Mouse (Mus musculus) left cerebral cortex, adult 18-20 months (tissue): ENCODE data around the gene P2ry6. TPM values are rescaled to one million over a fixed set of nuclear protein-coding genes. Genes with fewer than 3 reads are reported as not detected.

Source experiments
- DNase-seq, 2 experiments: peaks; one replicate each; pipeline ENCODE4 v3.0.0; 2021 to 2022; ENCODE audit warnings: low spot score in 2 of 2, mixed read lengths in 1 of 2
- total RNA-seq, 2 experiments: library from RNA; stranded (reverse); gene quantifications; 2 replicates each; pipeline ENCODE4 v1.2.3; 2021

Gene P2ry6
- total RNA-seq, 2 experiments from 2014 or later = 2.6 to 3.0 TPM

DNA sequence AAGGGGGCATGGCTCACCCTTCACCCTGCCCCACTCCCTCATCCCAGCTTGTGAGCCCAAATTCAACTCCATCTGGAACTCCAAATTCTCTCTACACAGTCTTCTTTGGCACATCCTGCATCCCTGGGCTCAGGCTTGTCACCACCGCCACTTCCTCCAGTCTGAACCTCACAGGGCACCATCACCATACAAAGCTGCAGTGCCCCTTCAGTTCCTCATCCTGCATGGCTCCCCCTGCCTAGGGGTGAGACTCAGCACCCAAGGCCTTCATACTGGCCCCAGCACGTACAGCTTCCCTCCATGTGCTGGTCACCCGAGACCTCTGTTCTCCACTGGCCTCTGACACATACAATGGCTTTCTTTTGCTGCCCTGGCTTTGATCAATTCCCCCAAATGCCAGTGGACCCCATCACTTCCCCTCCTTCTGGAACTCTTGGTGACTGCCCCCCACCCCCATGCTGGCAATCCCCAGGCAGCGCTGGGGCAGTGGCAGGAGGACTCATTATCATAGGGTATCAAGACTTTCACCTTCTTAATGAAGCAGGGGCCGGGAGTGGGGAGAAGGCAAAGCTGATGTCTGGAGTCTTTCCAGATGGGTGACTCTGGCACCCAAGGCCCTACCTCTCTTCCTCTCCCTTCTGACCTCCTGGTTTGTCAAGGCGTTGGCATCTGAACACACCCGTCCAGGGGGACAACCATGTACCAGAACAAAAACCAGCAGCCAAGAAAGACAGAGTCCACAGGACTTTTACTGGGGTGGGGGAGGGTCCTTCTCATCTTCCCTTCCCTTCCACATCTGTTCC is 55.2 kb downstream of the P2ry6 start:
- DNase-seq = no peak

DNA sequence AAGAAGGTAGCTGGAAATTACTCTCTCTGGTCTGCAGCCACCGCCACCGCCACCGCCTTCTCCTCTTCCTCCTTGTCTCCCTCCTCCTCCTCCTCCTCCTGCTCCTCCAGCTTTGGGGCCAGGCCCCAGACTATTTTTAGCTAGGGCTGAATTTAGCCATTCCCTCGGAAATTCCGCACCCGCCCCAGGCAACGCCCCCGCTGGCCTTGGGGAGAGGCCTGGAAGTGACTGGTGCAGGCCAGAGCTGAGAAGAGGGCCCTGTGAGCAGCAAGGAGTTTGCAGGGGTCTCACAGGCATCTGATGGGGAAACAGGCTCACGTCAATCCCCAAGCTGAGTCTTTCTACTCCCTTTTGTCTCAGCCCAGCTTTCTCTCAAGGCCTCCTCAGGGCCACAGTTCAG is 56.3 kb downstream of the P2ry6 start:
- DNase-seq = no peak

DNA sequence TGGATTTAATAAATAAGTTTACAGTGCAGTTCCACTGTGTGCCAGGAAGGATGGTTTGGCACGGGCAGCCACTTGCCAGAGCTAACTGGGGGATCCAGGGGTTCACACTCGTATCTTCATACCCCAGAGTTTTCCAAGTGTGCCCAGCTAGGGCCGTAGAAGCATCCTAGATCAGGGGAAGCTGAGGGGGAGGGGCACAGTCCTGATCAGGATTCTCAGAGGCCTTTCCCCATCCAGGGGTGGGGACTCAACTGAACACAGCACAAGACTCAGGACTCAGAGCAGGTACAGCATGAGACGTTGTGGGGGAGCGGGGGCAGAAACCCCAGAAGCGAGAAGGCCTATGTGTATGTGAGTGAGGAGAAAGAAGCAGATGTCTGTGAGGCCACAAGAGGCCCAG is 56.7 kb downstream of the P2ry6 start:
- no peak for DNase-seq

DNA sequence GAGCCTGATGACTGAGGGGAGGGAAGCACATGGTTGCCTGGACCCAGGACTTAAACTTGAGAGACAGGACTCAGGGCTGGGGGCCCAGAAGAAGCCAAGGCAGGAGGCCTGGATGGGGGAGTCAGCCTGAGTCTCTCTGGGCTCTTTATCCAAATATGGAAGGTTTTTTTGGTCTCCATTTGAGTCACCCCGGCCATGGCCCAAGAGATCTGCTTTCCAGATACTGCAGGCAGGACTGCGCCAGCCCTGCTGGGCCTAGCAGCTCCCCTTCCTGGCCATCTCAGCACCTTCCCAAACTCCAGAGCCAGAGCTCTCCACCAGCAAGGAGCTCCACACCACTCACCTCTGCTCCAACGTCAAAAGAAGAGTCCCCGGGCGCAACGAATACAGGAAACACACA is 57.9 kb downstream of the P2ry6 start:
- DNase-seq = no peak

DNA sequence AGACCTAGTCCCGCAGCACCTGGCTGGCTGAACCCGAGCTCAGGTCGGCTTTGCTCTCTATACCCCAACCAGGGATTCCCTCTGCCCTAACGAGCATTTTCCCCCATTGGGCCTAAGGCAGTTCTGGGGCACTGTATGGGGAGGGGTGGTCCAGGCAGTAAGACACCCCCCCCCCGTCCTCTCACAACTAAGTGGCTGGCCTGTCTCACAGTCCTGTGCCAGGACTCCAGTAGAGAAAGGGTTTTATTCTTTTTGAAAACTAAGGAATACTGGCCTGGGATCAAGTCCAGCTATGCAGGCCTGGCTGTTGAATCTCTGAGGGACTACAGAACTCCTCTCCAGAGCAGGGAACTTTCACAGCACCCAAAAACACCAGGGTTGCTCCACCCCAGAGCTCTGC is 59.2 kb downstream of the P2ry6 start:
- no peak for DNase-seq

DNA sequence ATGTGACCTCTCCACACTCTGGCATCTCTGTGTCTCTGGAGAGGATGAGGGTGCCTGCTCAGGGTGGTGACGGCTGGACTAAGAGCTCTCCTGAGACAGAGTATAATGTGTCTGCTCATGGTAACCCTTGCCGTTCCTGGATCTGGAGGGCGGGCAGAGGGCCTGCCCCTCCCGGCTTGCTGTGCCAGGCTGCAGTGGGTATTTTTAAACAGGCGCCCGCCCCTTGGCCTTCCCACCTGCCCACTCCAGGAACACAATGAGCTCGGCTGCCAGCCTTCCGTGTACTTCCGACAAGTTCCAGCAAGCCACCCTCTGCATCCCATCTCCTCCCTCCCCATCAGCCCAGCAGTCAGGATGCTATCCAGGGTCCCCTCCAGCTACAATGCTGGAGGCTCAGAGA is 62.7 kb downstream of the P2ry6 start:
- DNase-seq = no peak

DNA sequence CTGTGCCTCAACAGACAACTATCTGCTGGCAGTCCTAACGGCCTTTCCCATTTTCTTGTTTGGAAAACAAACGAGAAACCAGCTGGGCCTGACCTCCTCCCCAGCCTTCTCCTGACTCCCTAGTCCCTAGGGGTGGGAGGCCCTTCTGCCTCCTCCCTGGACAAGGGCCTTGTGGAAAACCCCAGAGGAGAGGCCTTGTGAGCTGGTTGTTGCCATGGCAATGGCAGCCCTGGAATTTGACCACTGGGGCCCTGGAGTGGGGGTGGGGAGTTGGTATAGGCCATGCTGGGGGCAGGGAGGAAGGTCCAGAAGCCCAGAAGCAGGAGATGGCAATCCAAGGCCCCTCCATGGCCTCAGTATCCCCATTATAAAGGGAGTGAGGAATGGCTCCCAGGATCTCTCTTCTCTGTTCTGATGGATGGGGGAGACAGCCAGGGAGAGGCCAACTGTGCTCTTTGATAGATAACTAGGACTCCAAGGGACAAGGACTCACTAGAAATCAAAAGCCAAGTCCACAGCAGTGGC is 63.1 kb downstream of the P2ry6 start:
- DNase-seq = no peak

DNA sequence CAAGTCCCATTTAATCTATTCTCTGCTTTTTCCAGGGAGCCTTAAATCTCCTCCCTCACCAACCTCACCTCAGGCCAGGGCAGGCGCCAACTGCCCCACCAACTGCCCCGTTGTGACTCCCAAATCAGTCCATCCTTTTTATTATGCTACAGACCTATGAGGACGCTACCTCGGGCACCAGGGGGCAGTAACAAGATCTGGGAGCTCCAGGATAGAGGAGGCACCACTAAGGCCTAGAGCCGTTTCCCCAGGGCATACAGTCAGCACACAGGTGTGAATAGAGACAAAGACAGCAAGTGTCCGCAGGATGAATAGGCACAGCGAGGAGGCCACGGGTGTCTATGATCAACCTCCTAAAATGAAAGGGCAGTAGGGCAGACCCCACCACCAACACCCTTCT is 65.9 kb downstream of the P2ry6 start:
- no peak for DNase-seq

DNA sequence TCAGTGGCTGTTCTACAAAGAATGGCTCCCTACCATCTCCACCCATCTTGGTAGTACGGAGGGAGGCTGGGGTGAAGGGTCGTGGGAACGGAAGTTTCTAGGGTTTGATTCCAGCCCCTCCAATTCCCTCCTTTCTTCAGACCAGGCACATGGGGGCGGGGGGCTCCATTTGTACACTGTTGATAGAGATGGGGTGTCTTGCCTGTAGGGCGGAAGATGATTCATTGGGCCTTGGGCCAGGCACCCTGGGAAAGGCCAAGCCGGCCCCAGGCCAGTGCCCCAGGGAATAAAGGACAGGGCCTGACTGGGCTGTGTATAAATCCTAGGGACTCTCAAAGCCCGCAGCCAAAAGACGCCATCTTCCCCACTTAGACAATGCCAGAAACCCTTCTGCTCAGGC is 66.4 kb downstream of the P2ry6 start:
- DNase-seq = no peak

DNA sequence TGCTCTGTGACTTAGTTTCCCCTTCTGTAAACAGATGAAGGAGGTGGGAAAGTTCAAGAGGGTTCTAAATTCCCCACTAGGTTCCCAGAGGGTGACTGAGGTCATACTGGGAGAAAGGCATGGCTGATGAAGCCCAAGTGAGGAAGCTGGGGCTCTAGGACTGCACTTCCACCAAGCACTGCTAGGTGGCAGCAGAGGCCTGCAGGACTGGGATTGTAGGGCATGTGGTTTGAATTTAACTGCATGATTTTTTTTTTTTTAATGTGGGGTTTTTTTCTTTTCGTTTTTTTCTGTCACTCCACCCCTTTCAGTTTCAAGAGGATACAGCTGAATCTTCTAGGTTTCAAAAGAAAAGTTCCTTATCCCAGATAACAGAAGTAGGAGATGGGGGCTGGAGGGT is 67.2 kb downstream of the P2ry6 start:
- peak; percentile 83 to 86 for DNase-seq

DNA sequence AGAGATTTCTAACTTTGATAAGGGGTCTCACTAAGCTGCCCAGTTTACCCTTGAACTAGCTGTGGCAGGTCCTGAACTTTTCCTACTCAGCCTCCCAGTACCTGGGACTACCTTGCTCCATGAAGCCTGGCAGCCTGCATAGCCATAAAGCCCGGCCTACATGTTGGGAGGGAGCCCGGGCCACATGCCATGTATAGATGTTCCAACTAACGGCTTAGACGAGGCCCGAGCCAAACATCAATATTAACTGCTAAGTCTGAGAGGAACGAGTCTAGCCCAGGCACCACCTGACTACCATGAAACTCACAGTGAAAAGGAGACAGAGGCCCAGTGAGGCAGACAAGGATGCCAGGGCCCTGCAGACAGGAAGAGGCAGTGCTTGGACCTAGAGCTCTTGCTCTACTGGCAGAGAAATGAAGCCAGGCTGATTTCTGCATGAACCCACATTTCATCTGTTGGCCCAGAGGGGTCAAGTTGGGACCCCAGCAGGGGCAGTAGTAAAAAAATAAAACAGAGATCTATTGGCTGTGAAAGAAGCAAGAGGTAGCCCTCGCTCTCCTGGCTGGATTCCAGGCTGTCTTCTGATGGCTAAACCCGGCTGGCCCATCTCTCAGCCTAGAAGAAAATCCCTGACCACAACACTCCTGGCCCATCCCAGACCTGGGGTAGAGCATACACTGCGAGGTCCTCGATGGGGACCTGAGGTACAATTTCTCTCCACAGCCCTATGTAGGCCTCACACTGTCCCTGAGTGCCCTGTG is 68.2 kb downstream of the P2ry6 start:
- no peak for DNase-seq

DNA sequence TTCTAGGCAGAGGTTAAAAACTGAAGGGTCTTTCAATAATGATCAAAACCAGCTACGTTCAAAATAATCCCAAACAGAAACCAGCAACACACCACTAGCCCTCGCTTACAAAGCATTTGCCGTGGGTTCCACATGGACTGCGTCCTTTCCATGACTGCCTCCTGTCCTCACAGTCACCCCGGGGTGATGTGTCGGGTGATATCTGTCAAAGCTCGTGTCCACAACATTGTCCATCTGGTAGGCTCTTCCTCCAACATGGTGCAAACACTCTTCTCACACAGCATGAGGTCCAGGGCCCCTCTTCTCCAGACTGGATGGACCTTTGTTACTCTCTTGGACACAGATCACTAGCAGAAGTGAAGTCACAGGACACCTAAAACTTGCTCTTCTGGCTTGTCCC is 69.4 kb downstream of the P2ry6 start:
- no peak for DNase-seq

DNA sequence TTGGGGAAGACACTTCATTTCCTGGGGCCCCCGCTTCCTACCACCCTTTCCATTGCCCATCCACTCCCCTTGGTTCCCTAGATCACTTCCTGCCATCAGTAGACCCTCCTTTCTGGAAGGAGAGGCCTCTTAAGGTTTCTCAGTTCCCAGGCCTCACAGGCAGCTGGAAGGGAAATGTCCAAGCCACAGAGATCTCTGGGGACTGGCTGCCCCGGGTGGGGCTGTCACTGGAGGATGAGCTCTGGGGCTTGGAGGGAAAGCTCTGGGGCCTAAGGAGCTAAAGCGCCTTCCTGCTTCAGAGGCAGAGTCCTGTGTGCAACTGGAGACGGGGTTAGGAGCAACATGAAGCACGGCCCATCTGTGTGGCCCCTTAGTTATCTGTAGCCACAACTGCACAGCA is 69.8 kb downstream of the P2ry6 start:
- no peak for DNase-seq

DNA sequence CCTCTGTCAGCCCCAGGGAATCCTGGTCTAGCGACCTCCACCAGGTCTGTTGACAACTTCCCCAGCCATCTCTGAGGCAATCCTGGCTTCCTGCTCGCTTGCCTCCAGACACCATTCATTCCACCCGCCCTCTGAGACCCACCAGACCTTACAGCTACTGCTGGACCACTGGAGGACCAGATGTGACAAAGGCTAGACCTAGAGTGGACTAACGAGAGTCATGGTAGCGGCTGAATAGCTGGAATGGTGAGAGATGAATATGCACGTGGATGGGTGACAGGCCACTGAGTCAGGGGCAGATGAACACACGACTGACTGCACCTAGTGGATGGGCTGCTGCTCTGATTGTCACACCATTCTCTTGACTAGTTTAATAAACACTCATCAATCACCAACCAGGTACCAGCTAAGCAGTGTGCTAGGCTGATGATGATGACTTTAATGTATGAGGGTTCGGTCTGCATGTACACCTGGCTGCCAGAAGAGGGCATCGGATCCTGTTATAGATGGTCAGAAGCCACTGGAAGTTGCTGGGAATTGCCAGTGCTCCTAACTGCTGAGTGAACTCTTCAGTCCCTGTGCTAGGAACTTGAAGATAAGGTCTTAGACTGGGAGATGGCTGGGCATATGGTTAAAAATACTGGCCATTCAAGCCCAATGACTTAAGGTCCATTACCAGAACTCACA is 71.9 kb downstream of the P2ry6 start:
- no peak for DNase-seq

DNA sequence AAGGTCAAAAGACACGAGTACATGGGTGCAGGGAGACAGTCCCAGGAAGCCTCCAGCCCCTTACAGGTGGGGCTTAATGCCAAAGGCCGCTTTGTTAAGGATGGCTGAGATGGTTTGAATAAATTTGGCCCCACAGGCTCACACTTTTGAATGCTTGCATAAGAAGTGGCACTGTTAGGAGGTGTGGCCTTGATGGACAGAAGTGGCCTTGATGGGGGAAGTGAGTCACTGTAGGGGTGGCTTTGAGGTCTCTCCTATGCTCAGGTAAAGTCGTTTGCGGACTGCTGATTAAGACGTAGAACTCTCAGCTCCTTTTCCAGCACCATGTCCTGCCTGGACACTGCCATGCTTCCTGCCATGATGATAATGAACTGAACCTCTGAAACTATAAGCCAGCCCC is 76.6 kb downstream of the P2ry6 start:
- no peak for DNase-seq

DNA sequence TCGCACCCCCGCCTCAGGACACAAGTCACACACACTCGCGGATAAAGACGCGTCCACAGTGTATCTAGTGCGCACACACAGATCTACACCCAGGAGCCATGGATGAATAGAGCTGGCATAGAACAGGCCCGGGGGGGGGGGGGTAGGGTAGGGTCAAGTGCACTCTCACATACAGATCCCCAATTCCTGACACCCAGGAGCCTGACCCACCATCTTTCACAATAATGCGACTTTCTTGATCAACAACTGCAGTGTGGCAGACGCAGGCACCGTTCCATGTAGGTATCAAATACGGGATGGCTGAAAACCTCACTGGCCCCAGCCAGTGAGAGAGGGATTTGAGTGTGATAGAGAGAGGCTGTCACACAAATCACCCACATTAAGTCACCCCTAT is 79.6 kb downstream of the P2ry6 start:
- DNase-seq = no peak

DNA sequence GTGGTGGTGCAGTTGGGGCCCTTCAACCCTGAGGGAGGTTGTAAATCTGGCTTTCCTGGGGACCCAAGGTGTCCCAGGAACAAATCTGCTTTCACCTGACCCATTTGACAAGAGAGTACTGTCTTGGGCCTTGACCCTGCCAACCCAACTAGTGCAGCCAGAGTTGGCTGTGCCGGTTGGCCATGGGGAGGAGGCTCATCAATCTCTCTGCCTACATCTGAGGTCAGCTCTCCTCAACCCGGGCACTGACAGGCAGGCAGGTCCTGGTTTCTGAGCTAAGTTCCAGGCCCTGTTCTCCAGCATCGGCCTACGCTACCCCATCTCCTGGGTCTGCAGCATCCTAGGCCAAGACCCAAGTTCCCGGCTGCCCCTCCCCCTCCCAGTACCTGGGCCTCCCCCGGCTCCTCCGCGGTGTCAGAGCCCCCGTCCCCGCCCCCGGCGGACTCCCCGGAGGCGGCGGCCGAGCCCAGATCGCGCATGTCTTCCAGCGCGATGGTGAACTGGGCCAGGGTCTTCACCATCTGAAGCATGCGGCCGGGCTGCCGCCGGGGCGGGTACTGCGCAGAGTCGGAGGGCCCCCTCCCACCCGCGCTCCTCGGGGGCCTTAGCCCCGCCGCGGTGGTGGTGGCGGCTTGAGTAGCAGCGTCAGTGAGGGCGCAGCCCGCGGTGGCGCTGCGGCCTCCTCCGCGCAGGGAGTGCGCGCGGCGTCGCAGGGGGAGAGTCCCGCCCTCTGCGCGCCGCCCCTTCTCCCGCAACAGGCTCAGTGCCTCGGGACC is 80.2 kb downstream of the P2ry6 start:
- DNase-seq = peak; percentile 57 to 76

DNA sequence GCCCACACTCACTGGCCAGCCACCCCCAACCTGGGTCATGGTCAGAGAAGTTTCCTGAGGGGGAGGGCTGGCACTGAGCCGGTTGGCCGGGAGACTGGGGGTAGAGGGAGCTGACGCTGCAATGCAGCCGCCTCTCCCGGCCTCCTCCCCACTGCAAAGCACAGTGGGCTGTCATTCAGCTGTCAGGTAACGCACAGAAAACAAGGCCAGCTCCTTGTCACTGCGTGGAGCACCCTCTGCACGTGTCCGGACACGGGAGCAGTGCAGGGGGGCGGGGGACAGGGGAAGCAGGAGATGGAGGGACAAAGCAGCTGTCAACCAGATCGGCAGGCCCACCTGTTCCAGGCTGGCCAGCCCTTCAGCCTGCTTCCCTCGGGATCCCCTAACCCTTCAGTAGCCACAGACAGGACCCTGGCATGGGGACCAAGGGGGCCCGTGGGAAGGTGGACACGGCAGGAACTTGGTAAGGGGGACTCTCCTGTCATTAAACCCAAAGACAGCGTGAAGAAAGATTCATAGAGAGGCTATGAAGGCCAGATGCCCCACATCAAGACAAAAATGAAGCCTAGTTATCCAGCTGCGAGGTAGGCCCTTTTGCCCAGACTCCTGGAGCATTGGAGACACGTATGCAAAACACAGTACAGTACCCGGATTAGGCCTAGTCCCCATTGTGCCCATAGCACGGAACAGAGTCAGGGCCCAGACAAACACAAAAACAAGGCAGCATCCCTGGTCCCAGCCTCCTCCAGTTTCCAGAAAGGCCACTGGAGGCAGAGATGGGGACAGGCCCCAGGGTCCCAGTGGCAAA is 81.0 kb downstream of the P2ry6 start:
- peak; percentile 33 to 51 for DNase-seq
